ENCODE assay signal across 8 mouse cellular contexts in genomic region chr2:132284492-132285139, GRCm38 (mm10). TPM values are rescaled to one million over a fixed set of nuclear protein-coding genes. Genes with fewer than 3 reads are reported as not detected.
DNase-seq lines count a peak whose midpoint lies in the region; ATAC-seq lines count a peak whose summit lies in the region.

No protein-coding gene starts in this region.

- intact Hi-C loops in heart, postnatal 36 days (cut with DNase I): loop anchor here (2.0 to 10.0 kb wide), 2 partner anchors 14 to 290 kb away; no protein-coding TSS in a partner anchor

- ATAC-seq in forebrain, embryonic 11.5 days (replicated peaks; ENCODE audit: low FRiP score): no peak
- ATAC-seq in forebrain, embryonic 16.5 days: no peak
- no peak for ATAC-seq in embryonic facial prominence, embryonic 11.5 days (replicated peaks; ENCODE audit: insufficient number of reproducible peaks, low FRiP score, low TSS enrichment, low read depth)
- ATAC-seq in limb, embryonic 12.5 days (ENCODE audit: insufficient number of reproducible peaks, insufficient read depth, low FRiP score, low TSS enrichment, low read depth): no peak
- 0 out of 2 replicates have a peak, but pooled peaks have one; percentile 43 for ATAC-seq in stomach, embryonic 14.5 days (ENCODE audit: insufficient number of reproducible peaks, insufficient read depth, low FRiP score, low read depth)

- H3K4me3 ChIP-seq in forebrain, embryonic 11.5 days (ENCODE audit: low read depth, low read length): no peak overlapping the region
- no peak overlapping the region for H3K4me3 ChIP-seq in forebrain, embryonic 16.5 days (replicated peaks; ENCODE audit: low read length)
- H3K4me3 ChIP-seq in embryonic facial prominence, embryonic 11.5 days (ENCODE audit: low read depth, low read length): no peak overlapping the region
- H3K4me3 ChIP-seq in limb, embryonic 12.5 days (replicated peaks): no peak overlapping the region
- H3K4me3 ChIP-seq in stomach, embryonic 14.5 days (ENCODE audit: low read depth, low read length): no peak overlapping the region

- H3K36me3 ChIP-seq in forebrain, embryonic 11.5 days (ENCODE audit: control insufficient read depth, insufficient read depth, low read length): no peaks in the 10 kb centered on the region
- no peaks in the 10 kb centered on the region for H3K36me3 ChIP-seq in forebrain, embryonic 16.5 days (ENCODE audit: control insufficient read depth, insufficient read depth)
- no peaks in the 10 kb centered on the region for H3K36me3 ChIP-seq in embryonic facial prominence, embryonic 11.5 days (replicated peaks; ENCODE audit: control insufficient read depth, insufficient read depth, low read depth, low read length)
- peaks cover 8% of the 10 kb centered on the region for H3K36me3 ChIP-seq in limb, embryonic 12.5 days
- H3K36me3 ChIP-seq in stomach, embryonic 14.5 days (ENCODE audit: control insufficient read depth, insufficient read depth, low read length): no peaks in the 10 kb centered on the region

- H3K9ac ChIP-seq in forebrain, embryonic 11.5 days (ENCODE audit: low read length): no peak overlapping the region
- no peak overlapping the region for H3K9ac ChIP-seq in forebrain, embryonic 16.5 days (replicated peaks; ENCODE audit: low read depth, low read length)
- H3K9ac ChIP-seq in embryonic facial prominence, embryonic 11.5 days (replicated peaks; ENCODE audit: low read length): no peak overlapping the region
- no peak overlapping the region for H3K9ac ChIP-seq in limb, embryonic 12.5 days (replicated peaks)
- no peak overlapping the region for H3K9ac ChIP-seq in stomach, embryonic 14.5 days (replicated peaks; ENCODE audit: low read depth, low read length)

- peak; percentile 57 for DNase-seq in forebrain, embryonic 11.5 days (ENCODE audit: low spot score)
- DNase-seq in embryonic facial prominence, embryonic 11.5 days (ENCODE audit: low spot score): peak; percentile 23
- peak; percentile 62 to 64 for DNase-seq in heart, postnatal 36 days
- DNase-seq in layer of hippocampus, postnatal 10 days (ENCODE audit: low spot score in 2 of 2): no peak
- DNase-seq in right cerebral cortex, postnatal 4 days: no peak

- no peaks in the 10 kb centered on the region for H3K27me3 ChIP-seq in forebrain, embryonic 11.5 days (ENCODE audit: control insufficient read depth, insufficient read depth, low read length)
- no peaks in the 10 kb centered on the region for H3K27me3 ChIP-seq in forebrain, embryonic 16.5 days (replicated peaks; ENCODE audit: control insufficient read depth, insufficient read depth, low read length)
- H3K27me3 ChIP-seq in embryonic facial prominence, embryonic 11.5 days (ENCODE audit: control insufficient read depth, insufficient read depth, low read length): no peaks in the 10 kb centered on the region
- no peaks in the 10 kb centered on the region for H3K27me3 ChIP-seq in limb, embryonic 12.5 days
- no peaks in the 10 kb centered on the region for H3K27me3 ChIP-seq in stomach, embryonic 14.5 days (ENCODE audit: control insufficient read depth, insufficient read depth, low read length)

- 85% methylated on average over 12 of the region's 12 CpGs for WGBS in forebrain, embryonic 11.5 days
- WGBS in forebrain, embryonic 16.5 days: 86% methylated on average over 12 of the region's 12 CpGs
- 74% methylated on average over 12 of the region's 12 CpGs for WGBS in embryonic facial prominence, embryonic 11.5 days
- WGBS in limb, embryonic 12.5 days: 83% methylated on average over 12 of the region's 12 CpGs
- 59% methylated on average over 12 of the region's 12 CpGs for WGBS in stomach, embryonic 14.5 days

- no peak overlapping the region for H3K4me2 ChIP-seq in forebrain, embryonic 11.5 days (ENCODE audit: low read depth, low read length, severe bottlenecking)
- H3K4me2 ChIP-seq in forebrain, embryonic 16.5 days (ENCODE audit: low read length): no peak overlapping the region
- no peak overlapping the region for H3K4me2 ChIP-seq in embryonic facial prominence, embryonic 11.5 days (ENCODE audit: low read depth, low read length)
- H3K4me2 ChIP-seq in limb, embryonic 12.5 days: no peak overlapping the region
- peak overlapping the region; percentile 23; the same call in 1 of the 2 replicates for H3K4me2 ChIP-seq in stomach, embryonic 14.5 days (replicated peaks; ENCODE audit: low read depth, low read length)

- H3K9me3 ChIP-seq in forebrain, embryonic 11.5 days (ENCODE audit: control insufficient read depth, low read length): no peaks in the 10 kb centered on the region
- no peaks in the 10 kb centered on the region for H3K9me3 ChIP-seq in forebrain, embryonic 16.5 days (ENCODE audit: control insufficient read depth, low read length)
- H3K9me3 ChIP-seq in embryonic facial prominence, embryonic 11.5 days (replicated peaks; ENCODE audit: control insufficient read depth, low read length): no peaks in the 10 kb centered on the region
- 0 out of 2 replicates have a peak, but pooled peaks cover 3% of the 10 kb centered on the region for H3K9me3 ChIP-seq in limb, embryonic 12.5 days
- H3K9me3 ChIP-seq in stomach, embryonic 14.5 days (ENCODE audit: control insufficient read depth, low read depth, low read length): no peaks in the 10 kb centered on the region

- H3K4me1 ChIP-seq in forebrain, embryonic 11.5 days (replicated peaks; ENCODE audit: control insufficient read depth, insufficient read depth, low read length): peaks cover 15% of the 10 kb centered on the region
- H3K4me1 ChIP-seq in forebrain, embryonic 16.5 days (replicated peaks; ENCODE audit: control insufficient read depth, insufficient read depth, low read length): peaks cover 23% of the 10 kb centered on the region
- peaks cover 3% of the 10 kb centered on the region; the same call in 1 of the 2 replicates for H3K4me1 ChIP-seq in embryonic facial prominence, embryonic 11.5 days (ENCODE audit: control insufficient read depth, insufficient read depth, low read length)
- peaks cover 35% of the 10 kb centered on the region for H3K4me1 ChIP-seq in limb, embryonic 12.5 days (replicated peaks)
- H3K4me1 ChIP-seq in stomach, embryonic 14.5 days (ENCODE audit: control insufficient read depth, insufficient read depth, low read length): peaks cover 32% of the 10 kb centered on the region

- H3K27ac ChIP-seq in forebrain, embryonic 11.5 days (ENCODE audit: low read depth, low read length): 0 out of 2 replicates have a peak overlapping the region, but pooled peaks have one; percentile 6
- H3K27ac ChIP-seq in forebrain, embryonic 16.5 days (ENCODE audit: low read length): no peak overlapping the region
- H3K27ac ChIP-seq in embryonic facial prominence, embryonic 11.5 days (replicated peaks; ENCODE audit: low read depth, low read length): peak overlapping the region; percentile 41; the same call in 1 of the 2 replicates
- peak overlapping the region; percentile 50; the same call in 1 of the 2 replicates for H3K27ac ChIP-seq in limb, embryonic 12.5 days
- H3K27ac ChIP-seq in stomach, embryonic 14.5 days (ENCODE audit: low read length): peak overlapping the region; percentile 82; the same call in 1 of the 2 replicates

RNA-seq across cellular contexts. Expression of gene Cds2, which starts 21.7 kb away (rescaled TPM):
- polyA plus RNA-seq in forebrain, embryonic 11.5 days (2014; fragmentation: Nextera tagmentation; extraction: Ambion mirVana): 28.7 and 30.0 TPM in 2 replicates
- 23.0 and 27.9 TPM in 2 replicates for polyA plus RNA-seq in forebrain, embryonic 16.5 days (2015; fragmentation: Nextera tagmentation; extraction: Ambion mirVana)
- 32.2 and 33.2 TPM in 2 replicates for polyA plus RNA-seq in embryonic facial prominence, embryonic 11.5 days (2014; fragmentation: Nextera tagmentation; extraction: Ambion mirVana)
- 10 to 100 TPM; 80.8 to 84.3 TPM for total RNA-seq in heart, postnatal 36 days (2021)
- 26.7 and 34.2 TPM in 2 replicates for polyA plus RNA-seq in limb, embryonic 12.5 days (2016; fragmentation: Nextera tagmentation; extraction: Ambion mirVana)
- polyA plus RNA-seq in stomach, embryonic 14.5 days (2014; fragmentation: Nextera tagmentation; extraction: Ambion mirVana): 20.8 and 24.2 TPM in 2 replicates
- total RNA-seq in layer of hippocampus, postnatal 10 days (2021): 100 to 1,000 TPM; 165 to 168 TPM

RNA-seq across cellular contexts. Expression of gene Pcna, which starts 31.5 kb away (rescaled TPM):
- 422 and 431 TPM in 2 replicates for polyA plus RNA-seq in forebrain, embryonic 11.5 days (2014; fragmentation: Nextera tagmentation; extraction: Ambion mirVana)
- 164 and 192 TPM in 2 replicates for polyA plus RNA-seq in forebrain, embryonic 16.5 days (2015; fragmentation: Nextera tagmentation; extraction: Ambion mirVana)
- polyA plus RNA-seq in embryonic facial prominence, embryonic 11.5 days (2014; fragmentation: Nextera tagmentation; extraction: Ambion mirVana): 385 and 425 TPM in 2 replicates
- 10 to 100 TPM; 35.1 to 43.6 TPM for total RNA-seq in heart, postnatal 36 days (2021)
- 311 and 315 TPM in 2 replicates for polyA plus RNA-seq in limb, embryonic 12.5 days (2016; fragmentation: Nextera tagmentation; extraction: Ambion mirVana)
- 278 and 280 TPM in 2 replicates for polyA plus RNA-seq in stomach, embryonic 14.5 days (2014; fragmentation: Nextera tagmentation; extraction: Ambion mirVana)
- total RNA-seq in layer of hippocampus, postnatal 10 days (2021): 10 to 100 TPM; 55.0 to 59.2 TPM

RNA-seq across cellular contexts. Expression of gene Tmem230, which starts 37.0 kb away (rescaled TPM):
- polyA plus RNA-seq in forebrain, embryonic 11.5 days (2014; fragmentation: Nextera tagmentation; extraction: Ambion mirVana): 44.5 and 48.5 TPM in 2 replicates
- 43.4 and 49.9 TPM in 2 replicates for polyA plus RNA-seq in forebrain, embryonic 16.5 days (2015; fragmentation: Nextera tagmentation; extraction: Ambion mirVana)
- polyA plus RNA-seq in embryonic facial prominence, embryonic 11.5 days (2014; fragmentation: Nextera tagmentation; extraction: Ambion mirVana): 51.3 and 56.4 TPM in 2 replicates
- 10 to 100 TPM; 23.6 to 26.1 TPM for total RNA-seq in heart, postnatal 36 days (2021)
- 46.8 and 47.3 TPM in 2 replicates for polyA plus RNA-seq in limb, embryonic 12.5 days (2016; fragmentation: Nextera tagmentation; extraction: Ambion mirVana)
- 40.8 and 44.7 TPM in 2 replicates for polyA plus RNA-seq in stomach, embryonic 14.5 days (2014; fragmentation: Nextera tagmentation; extraction: Ambion mirVana)
- 10 to 100 TPM; 24.1 to 26.0 TPM for total RNA-seq in layer of hippocampus, postnatal 10 days (2021)

Comparison
In these comparisons a context has a peak if more than half of its experiments do, and no peak if none do; other contexts are left out.
1. DNase-seq: peak in forebrain, embryonic 11.5 days (single experiment), embryonic facial prominence, embryonic 11.5 days (single experiment) and heart, postnatal 36 days (2 of 2); none in layer of hippocampus, postnatal 10 days (0 of 2) and right cerebral cortex, postnatal 4 days (single experiment).